Mouse (Mus musculus): ENCODE measurements around the gene Aldoart1.

DNA sequence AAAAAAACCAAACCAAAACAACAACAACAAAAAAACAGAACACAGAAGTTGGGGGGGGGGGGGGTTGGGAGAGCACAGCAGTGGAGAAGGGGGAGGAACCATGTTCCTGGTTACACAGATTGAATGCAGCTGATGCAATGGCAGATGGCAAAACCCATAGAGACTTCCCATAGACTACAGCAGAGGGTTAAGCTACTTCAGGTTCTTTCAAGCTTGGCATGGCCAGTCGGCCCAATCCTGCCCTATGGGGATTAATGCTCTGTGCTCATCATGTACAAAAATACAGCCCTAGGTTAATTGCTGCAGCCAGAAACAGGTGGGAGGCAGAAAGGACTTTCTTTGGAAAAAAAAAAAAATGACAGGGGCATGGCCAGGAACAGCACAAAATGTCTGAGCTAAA is 17.0 kb downstream of the Aldoart1 start:
- no peak for TF ChIP-seq CTCF (conservative IDR thresholded peaks at IDR 0.05; ENCODE audit: low read length)
- no peak for TF ChIP-seq NANOG (IDR thresholded peaks at IDR 0.05; ENCODE audit: borderline replicate concordance, low read length)
- TF ChIP-seq POU5F1 (IDR thresholded peaks at IDR 0.05; ENCODE audit: borderline replicate concordance, low read length) = no peak
